Mouse (Mus musculus) CH12.LX (cell line): Measurements from ENCODE around the gene Gm1123.

Source experiments
- CHD2 ChIP-seq: IDR thresholded peaks from 2 replicates; pipeline ENCODE4 v1.6.1; 2011; ENCODE audit warnings: low read length, improper control_type of control experiment
- CTCF ChIP-seq, 2 experiments: IDR thresholded peaks in 1 of 2; conservative IDR thresholded peaks in 1 of 2; 2 replicates each; pipeline ENCODE4 v1.5.1; 2011 to 2012; ENCODE audit warnings: low read depth in 2 of 2, low read length in 2 of 2, improper control_type of control experiment in 1 of 2, inconsistent platforms in 1 of 2, mild to moderate bottlenecking in 1 of 2, moderate library complexity in 1 of 2
- E2F4 ChIP-seq: IDR thresholded peaks from 2 replicates; pipeline ENCODE4 v1.6.1; 2011; ENCODE audit warnings: low read depth, low read length, improper control_type of control experiment; ENCODE audit not compliant: insufficient replicate concordance
- ELF1 ChIP-seq: IDR thresholded peaks from 2 replicates; pipeline ENCODE4 v1.6.1; 2014; ENCODE audit warnings: low read depth, mild to moderate bottlenecking, inconsistent platforms, low read length, improper control_type of control experiment
- EP300 ChIP-seq: IDR thresholded peaks from 2 replicates; pipeline ENCODE4 v1.6.1; 2011; ENCODE audit warnings: low read length, improper control_type of control experiment
- MAX ChIP-seq: IDR thresholded peaks from 2 replicates; pipeline ENCODE4 v1.6.1; 2011; ENCODE audit warnings: low read length, improper control_type of control experiment
- MAZ ChIP-seq: IDR thresholded peaks from 2 replicates; pipeline ENCODE4 v1.6.1; 2012; ENCODE audit warnings: low read depth, mild to moderate bottlenecking, inconsistent platforms, low read length, improper control_type of control experiment, moderate library complexity
- MYC ChIP-seq: IDR thresholded peaks from 2 replicates; pipeline ENCODE4 v1.6.1; 2011; ENCODE audit warnings: low read depth, mild to moderate bottlenecking, improper control_type of control experiment, low read length
- NELFE ChIP-seq: IDR thresholded peaks from 2 replicates; pipeline ENCODE4 v1.6.1; 2011; ENCODE audit warnings: low read depth, low read length, improper control_type of control experiment
- POLR2A ChIP-seq: IDR thresholded peaks from 2 replicates; pipeline ENCODE4 v1.6.1; 2011; ENCODE audit warnings: low read depth, mild to moderate bottlenecking, improper control_type of control experiment, low read length
- POLR2AphosphoS2 ChIP-seq: IDR thresholded peaks from 2 replicates; pipeline ENCODE4 v1.6.1; 2011; ENCODE audit warnings: low read depth, low read length, improper control_type of control experiment
- RCOR1 ChIP-seq: conservative IDR thresholded peaks from 2 replicates; pipeline ENCODE4 v1.6.1; 2012; ENCODE audit warnings: low read depth, mild to moderate bottlenecking, inconsistent platforms, low read length, improper control_type of control experiment
- TCF12 ChIP-seq: IDR thresholded peaks from 2 replicates; pipeline ENCODE4 v1.6.1; 2014; ENCODE audit warnings: low read depth, mild to moderate bottlenecking, inconsistent platforms, low read length, improper control_type of control experiment
- ZC3H11A ChIP-seq: IDR thresholded peaks from 2 replicates; pipeline ENCODE4 v1.6.1; 2012; ENCODE audit warnings: low read depth, mild to moderate bottlenecking, inconsistent platforms, low read length, improper control_type of control experiment

GRCm38 (mm10) chr9:98976081-98976480, 59.4 kb downstream of the Gm1123 start:
- TF ChIP-seq TCF12 (no peak), POLR2AphosphoS2 (no peak), CHD2 (no peak), E2F4 (no peak), POLR2A (no peak), NELFE (no peak), RCOR1 (no peak), MAX (no peak), CTCF (conservative IDR thresholded peaks at IDR 0.05 in 1 of 2, IDR thresholded peaks at IDR 0.05 in 1 of 2; ENCODE audit: low read depth in 2 of 2, low read length in 2 of 2) (no peak), MYC (no peak), ELF1 (no peak), EP300 (no peak), MAZ (no peak), ZC3H11A (no peak)
